In the genomic region with DNA sequence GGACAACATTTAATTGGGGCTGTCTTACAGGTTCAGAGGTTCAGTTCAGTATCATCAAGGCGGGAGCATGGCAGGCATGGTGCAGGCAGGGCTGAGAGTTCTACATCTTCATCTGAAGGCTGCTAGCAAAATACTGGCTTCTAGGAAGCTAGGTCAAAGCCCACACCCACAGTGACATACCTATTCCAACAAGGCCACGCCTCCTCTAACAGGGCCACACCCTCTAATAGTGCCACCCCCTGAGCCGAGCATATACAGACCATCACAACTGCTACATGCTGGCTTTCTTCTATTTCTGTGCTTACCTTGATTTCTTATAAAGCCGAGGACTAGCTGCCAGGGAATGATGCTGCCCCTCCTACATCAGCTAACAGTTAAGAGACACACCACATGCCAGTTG, we compare ENCODE assay signal across 20 mouse cellular contexts.
"Had no signal": no experiment of that assay in that cellular context is flagged by ENCODE, and none has a peak within 500 bp of the region (broad histone marks: within the 10 kb centered on the region; RNA-seq: fewer than 3 reads in every experiment).

No protein-coding gene starts in this region.

- ATAC-seq: lung, postnatal 0 days; midbrain, embryonic 16.5 days had no signal

- H3K4me2 ChIP-seq: lung, embryonic 15.5 days; midbrain, embryonic 12.5 days; neural tube, embryonic 13.5 days; neural tube, embryonic 15.5 days had no signal

- DNase-seq: lung, adult 2 months; lung, postnatal 14 days; lung, postnatal 4 days; midbrain, embryonic 14.5 days; retina, postnatal 1 day; right cerebral cortex, adult 18-20 months; right cerebral cortex, postnatal 25 days; right cerebral cortex, postnatal 4 days; spleen, adult 18-20 months; thymus, adult 18-20 months; thymus, postnatal 14 days; thymus, postnatal 36 days had no signal

- H3K36me3 ChIP-seq: lung, embryonic 15.5 days; midbrain, embryonic 10.5 days; midbrain, embryonic 12.5 days; neural tube, embryonic 13.5 days; neural tube, embryonic 15.5 days had no signal

- H3K9ac ChIP-seq: lung, embryonic 15.5 days; midbrain, embryonic 12.5 days; neural tube, embryonic 13.5 days; neural tube, embryonic 15.5 days had no signal

- H3K4me1 ChIP-seq: lung, embryonic 15.5 days had no signal

- H3K4me3 ChIP-seq: lung, embryonic 15.5 days; midbrain, embryonic 10.5 days; midbrain, embryonic 12.5 days; myocyte; neural tube, embryonic 13.5 days; neural tube, embryonic 15.5 days had no signal

- H3K9me3 ChIP-seq: lung, embryonic 15.5 days; midbrain, embryonic 10.5 days; midbrain, embryonic 12.5 days; neural tube, embryonic 13.5 days; neural tube, embryonic 15.5 days had no signal

- H3K27me3 ChIP-seq: lung, embryonic 15.5 days; midbrain, embryonic 12.5 days; neural tube, embryonic 13.5 days; neural tube, embryonic 15.5 days had no signal

- H3K27ac ChIP-seq: lung, embryonic 15.5 days; midbrain, embryonic 10.5 days; midbrain, embryonic 12.5 days; neural tube, embryonic 13.5 days; neural tube, embryonic 15.5 days had no signal
